Mouse (Mus musculus): ENCODE data around the gene Hhat. TPM values are rescaled to one million over a fixed set of nuclear protein-coding genes. Genes with fewer than 3 reads are reported as not detected.

Hhat gene
- polyA plus RNA-seq, 1 experiment = 3.9 TPM

DNA sequence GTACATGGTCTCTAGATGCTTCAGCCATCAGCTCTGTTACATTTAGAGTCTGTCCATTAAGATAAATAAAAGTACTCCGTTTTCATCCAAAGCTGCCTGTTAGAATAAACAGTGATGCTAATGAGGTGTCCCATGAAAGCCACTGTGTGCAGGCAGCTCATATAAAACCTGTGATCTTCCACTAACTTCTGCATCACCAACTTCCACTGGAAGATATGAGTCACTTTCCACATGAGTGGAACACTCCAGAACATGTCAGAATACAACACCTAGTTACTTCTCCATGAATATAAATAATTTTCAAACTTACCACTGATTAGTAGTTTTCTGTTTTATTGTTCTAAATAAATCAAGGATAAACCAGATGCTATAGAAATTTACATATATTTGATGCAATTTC is 234.6 kb downstream of the Hhat start:
- Histone ChIP-seq H3K79me2 (ENCODE audit: control insufficient read depth, insufficient read depth) (no peaks in the 10 kb centered on the region), H3K79me3 (ENCODE audit: low read depth) (no peaks in the 10 kb centered on the region), H3ac (ENCODE audit: control insufficient read depth, insufficient read length, low read depth) (no peak overlapping the region), H3K36me3 (ENCODE audit: control insufficient read depth, insufficient read depth) (no peaks in the 10 kb centered on the region), H3K27me3 (ENCODE audit: control insufficient read depth, insufficient read depth, insufficient read length) (no peaks in the 10 kb centered on the region), H3K4me3 (ENCODE audit: insufficient read depth, poor library complexity, severe bottlenecking) (no peak overlapping the region)
- TF ChIP-seq CTCF (IDR thresholded peaks at IDR 0.05; ENCODE audit: control insufficient read depth, insufficient read depth, insufficient read length) (no peak), CEBPB (IDR thresholded peaks at IDR 0.05; ENCODE audit: low read depth) (no peak), MYOG (IDR thresholded peaks at IDR 0.05; ENCODE audit: control insufficient read depth, extremely low read depth, insufficient read length) (no peak), FOSL1 (IDR thresholded peaks at IDR 0.05; ENCODE audit: insufficient read depth, low read length, poor library complexity, severe bottlenecking) (no peak), MAX (IDR thresholded peaks at IDR 0.05) (no peak), USF1 (IDR thresholded peaks at IDR 0.05; ENCODE audit: low read depth) (no peak), MYOD1 (IDR thresholded peaks at IDR 0.05; ENCODE audit: control insufficient read depth, insufficient read length, low read depth) (no peak)

DNA sequence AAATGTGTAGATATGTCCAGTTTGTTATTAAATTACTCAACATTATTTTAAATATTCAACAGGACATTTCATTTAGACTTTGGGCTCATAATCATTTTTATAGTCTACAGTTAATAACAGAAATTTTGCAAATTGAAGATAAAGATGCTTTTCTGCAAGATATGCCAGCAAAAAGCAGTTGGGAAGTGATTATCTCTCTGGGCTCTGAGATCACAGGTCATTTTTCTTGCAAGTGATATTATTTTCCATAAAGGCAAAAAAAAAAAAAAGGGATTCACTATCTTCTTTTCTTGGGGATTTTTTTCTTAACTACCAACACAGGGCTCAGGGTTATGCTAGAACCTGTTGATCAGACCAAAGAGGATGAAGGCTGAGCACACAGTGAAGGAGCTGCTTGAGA is 238.0 kb downstream of the Hhat start:
- Histone ChIP-seq H3K27me3 (ENCODE audit: control insufficient read depth, insufficient read depth, insufficient read length) (no peaks in the 10 kb centered on the region), H3K4me3 (ENCODE audit: insufficient read depth, poor library complexity, severe bottlenecking) (no peak overlapping the region), H3K36me3 (ENCODE audit: control insufficient read depth, insufficient read depth) (no peaks in the 10 kb centered on the region), H3K79me3 (ENCODE audit: low read depth) (no peaks in the 10 kb centered on the region), H3ac (ENCODE audit: control insufficient read depth, insufficient read length, low read depth) (no peak overlapping the region), H3K79me2 (ENCODE audit: control insufficient read depth, insufficient read depth) (no peaks in the 10 kb centered on the region)
- TF ChIP-seq MAX (IDR thresholded peaks at IDR 0.05) (no peak), CTCF (IDR thresholded peaks at IDR 0.05; ENCODE audit: control insufficient read depth, insufficient read depth, insufficient read length) (no peak), FOSL1 (IDR thresholded peaks at IDR 0.05; ENCODE audit: insufficient read depth, low read length, poor library complexity, severe bottlenecking) (no peak), USF1 (IDR thresholded peaks at IDR 0.05; ENCODE audit: low read depth) (no peak), MYOD1 (IDR thresholded peaks at IDR 0.05; ENCODE audit: control insufficient read depth, insufficient read length, low read depth) (no peak), MYOG (IDR thresholded peaks at IDR 0.05; ENCODE audit: control insufficient read depth, extremely low read depth, insufficient read length) (no peak), CEBPB (IDR thresholded peaks at IDR 0.05; ENCODE audit: low read depth) (no peak)

DNA sequence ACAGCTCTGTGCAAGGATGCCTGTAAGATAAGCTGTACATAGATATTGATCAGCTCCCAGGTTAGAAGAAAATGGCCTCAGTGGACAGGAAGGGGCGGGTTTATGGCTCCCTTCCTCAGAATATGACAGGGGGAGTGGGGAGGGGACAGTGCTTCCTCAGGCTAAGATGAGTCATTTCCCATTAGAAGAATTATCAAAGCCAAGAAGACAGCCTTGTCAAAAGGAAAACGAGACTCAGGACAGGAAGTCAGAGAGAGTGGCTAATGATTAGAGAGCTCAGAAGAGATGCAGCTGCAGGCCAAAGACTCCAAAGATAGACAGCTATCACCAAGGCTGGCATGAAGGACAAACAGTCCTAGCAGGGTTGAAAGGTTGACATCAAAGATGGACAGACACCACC is 238.8 kb downstream of the Hhat start:
- no peak overlapping the region for H3K4me3 ChIP-seq (ENCODE audit: insufficient read depth, poor library complexity, severe bottlenecking)
- no peaks in the 10 kb centered on the region for H3K36me3 ChIP-seq (ENCODE audit: control insufficient read depth, insufficient read depth)
- no peaks in the 10 kb centered on the region for H3K79me3 ChIP-seq (ENCODE audit: low read depth)
- no peaks in the 10 kb centered on the region for H3K79me2 ChIP-seq (ENCODE audit: control insufficient read depth, insufficient read depth)
- H3K27me3 ChIP-seq (ENCODE audit: control insufficient read depth, insufficient read depth, insufficient read length) = no peaks in the 10 kb centered on the region
- H3ac ChIP-seq (ENCODE audit: control insufficient read depth, insufficient read length, low read depth) = no peak overlapping the region
- no peak for TF ChIP-seq MYOG (IDR thresholded peaks at IDR 0.05; ENCODE audit: control insufficient read depth, extremely low read depth, insufficient read length)

DNA sequence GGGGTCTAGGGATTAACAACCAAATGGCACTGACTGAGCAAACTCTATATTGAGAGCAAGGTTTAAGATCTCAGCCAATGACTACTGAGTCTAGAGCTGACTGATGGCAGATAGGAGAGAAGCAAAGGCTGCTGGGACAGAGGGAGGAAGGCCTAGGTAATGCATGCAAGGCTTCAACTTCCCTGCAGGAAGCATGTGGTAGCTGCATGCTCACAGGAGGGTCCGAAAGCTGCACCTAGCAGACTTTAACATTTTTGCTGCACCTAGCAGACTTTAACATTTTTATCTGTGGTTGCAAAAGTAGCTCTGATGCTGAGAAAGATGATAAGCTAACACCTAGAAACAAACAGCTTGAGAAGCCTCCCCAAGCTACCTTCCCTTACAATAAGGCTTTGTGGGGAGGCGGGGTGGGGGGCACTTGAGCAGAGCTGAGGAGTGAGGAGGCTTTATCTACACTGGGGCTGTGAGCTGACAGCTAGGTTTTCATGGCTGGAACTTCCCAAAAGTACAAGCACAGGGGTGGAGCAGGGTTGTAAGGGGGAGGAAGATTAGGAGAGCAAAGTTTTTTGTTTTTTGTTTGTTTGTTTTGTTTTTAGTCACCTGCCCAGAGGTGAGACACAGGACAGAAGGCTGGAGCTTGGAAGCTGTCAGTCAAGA is 239.4 kb downstream of the Hhat start:
- Histone ChIP-seq H3K79me2 (ENCODE audit: control insufficient read depth, insufficient read depth) (no peaks in the 10 kb centered on the region), H3K36me3 (ENCODE audit: control insufficient read depth, insufficient read depth) (no peaks in the 10 kb centered on the region), H3K27me3 (ENCODE audit: control insufficient read depth, insufficient read depth, insufficient read length) (no peaks in the 10 kb centered on the region), H3ac (ENCODE audit: control insufficient read depth, insufficient read length, low read depth) (no peak overlapping the region), H3K4me3 (ENCODE audit: insufficient read depth, poor library complexity, severe bottlenecking) (no peak overlapping the region), H3K79me3 (ENCODE audit: low read depth) (no peaks in the 10 kb centered on the region)
- no peak for TF ChIP-seq CTCF (IDR thresholded peaks at IDR 0.05; ENCODE audit: control insufficient read depth, insufficient read depth, insufficient read length)
- no peak for TF ChIP-seq MYOD1 (IDR thresholded peaks at IDR 0.05; ENCODE audit: control insufficient read depth, insufficient read length, low read depth)
- no peak for TF ChIP-seq USF1 (IDR thresholded peaks at IDR 0.05; ENCODE audit: low read depth)
- no peak for TF ChIP-seq MAX (IDR thresholded peaks at IDR 0.05)
- no peak for TF ChIP-seq MYOG (IDR thresholded peaks at IDR 0.05; ENCODE audit: control insufficient read depth, extremely low read depth, insufficient read length)
- TF ChIP-seq FOSL1 (IDR thresholded peaks at IDR 0.05; ENCODE audit: insufficient read depth, low read length, poor library complexity, severe bottlenecking) = no peak
- TF ChIP-seq CEBPB (IDR thresholded peaks at IDR 0.05; ENCODE audit: low read depth) = no peak

DNA sequence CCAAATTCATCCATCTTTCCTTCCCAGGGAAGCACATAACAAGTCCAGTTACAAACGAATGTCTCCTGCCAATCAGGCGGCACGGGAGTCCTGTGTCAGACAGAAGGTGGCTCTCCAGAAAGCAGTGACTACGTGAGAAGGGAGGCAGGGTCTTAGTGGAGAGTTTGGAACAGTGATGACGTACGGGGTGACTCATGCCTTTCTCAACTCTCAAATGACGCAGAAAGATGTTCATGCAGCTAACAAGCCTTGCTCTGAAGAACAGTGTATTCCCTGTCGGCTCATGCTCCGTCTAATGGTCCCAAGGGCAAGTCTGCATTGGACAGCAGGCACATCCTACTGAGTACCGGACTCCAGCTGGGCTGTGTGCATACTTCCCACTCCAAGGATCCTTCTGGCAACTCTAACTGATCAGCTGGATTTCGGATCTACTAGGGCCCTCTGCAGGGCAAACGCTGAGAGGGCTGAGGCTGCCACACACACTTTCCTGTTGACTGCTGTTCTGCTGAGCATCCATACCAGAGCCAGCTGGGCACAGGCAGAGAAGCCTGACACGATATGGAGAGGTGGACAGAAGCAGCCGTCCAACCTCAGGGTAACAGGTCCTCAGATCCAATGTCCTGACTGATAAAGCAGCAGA is 245.2 kb downstream of the Hhat start:
- H3ac ChIP-seq (ENCODE audit: control insufficient read depth, insufficient read length, low read depth) = no peak overlapping the region
- H3K4me3 ChIP-seq (ENCODE audit: insufficient read depth, poor library complexity, severe bottlenecking) = no peak overlapping the region
- H3K36me3 ChIP-seq (ENCODE audit: control insufficient read depth, insufficient read depth) = no peaks in the 10 kb centered on the region
- TF ChIP-seq FOSL1 (IDR thresholded peaks at IDR 0.05; ENCODE audit: insufficient read depth, low read length, poor library complexity, severe bottlenecking) (no peak), MYOG (IDR thresholded peaks at IDR 0.05; ENCODE audit: control insufficient read depth, extremely low read depth, insufficient read length) (no peak), USF1 (IDR thresholded peaks at IDR 0.05; ENCODE audit: low read depth) (no peak), CTCF (IDR thresholded peaks at IDR 0.05; ENCODE audit: control insufficient read depth, insufficient read depth, insufficient read length) (no peak), MYOD1 (IDR thresholded peaks at IDR 0.05; ENCODE audit: control insufficient read depth, insufficient read length, low read depth) (no peak), MAX (IDR thresholded peaks at IDR 0.05) (no peak), CEBPB (IDR thresholded peaks at IDR 0.05; ENCODE audit: low read depth) (no peak)
- H3K79me2 ChIP-seq (ENCODE audit: control insufficient read depth, insufficient read depth) = no peaks in the 10 kb centered on the region
- no peaks in the 10 kb centered on the region for H3K27me3 ChIP-seq (ENCODE audit: control insufficient read depth, insufficient read depth, insufficient read length)
- no peaks in the 10 kb centered on the region for H3K79me3 ChIP-seq (ENCODE audit: low read depth)
